Mouse (Mus musculus) thymus, postnatal 10 days (tissue): Measurements from ENCODE around the gene Lrrfip2.
A peak's percentile ranks its signal among the peaks of the same experiment; 100 is the strongest.

Experiments used
- DNase-seq, 2 experiments: peaks; one replicate each; pipeline ENCODE4 v3.0.0; 2021; ENCODE audit warnings: low spot score in 2 of 2

Gene Lrrfip2

DNA sequence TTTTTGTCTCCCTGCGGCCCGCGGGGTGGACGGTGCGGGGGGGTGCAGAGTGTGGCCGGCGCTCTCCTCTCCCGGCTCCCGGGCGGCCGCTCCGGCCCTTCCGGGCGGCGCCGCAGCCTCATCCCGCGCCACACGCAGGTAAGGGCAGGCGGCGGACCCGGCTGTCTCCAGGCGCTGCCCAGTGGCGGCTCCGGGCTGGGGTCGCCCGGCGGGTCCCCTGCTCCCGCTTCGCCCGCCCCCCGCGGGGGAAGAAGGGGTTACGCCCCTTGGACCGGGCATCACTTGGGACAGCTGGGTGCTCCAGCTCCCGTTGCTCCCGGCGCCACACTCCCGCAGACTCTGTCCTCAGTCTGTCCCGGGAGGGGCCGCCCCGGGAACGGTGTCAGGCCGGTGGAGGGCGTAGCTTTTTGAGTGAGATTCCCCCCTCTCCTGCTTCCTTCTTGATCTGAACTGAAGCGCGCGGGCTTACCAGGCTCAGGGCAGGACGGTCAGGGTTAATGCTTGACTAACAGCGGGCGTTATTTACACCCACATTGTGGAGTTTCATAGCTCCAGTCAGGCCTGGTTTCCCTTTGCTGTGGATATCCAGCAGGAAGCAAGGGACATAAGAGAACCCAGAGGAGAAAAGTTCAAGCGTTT lies 979 bp downstream of the Lrrfip2 start:
- DNase-seq: peak; percentile 28 to 35

DNA sequence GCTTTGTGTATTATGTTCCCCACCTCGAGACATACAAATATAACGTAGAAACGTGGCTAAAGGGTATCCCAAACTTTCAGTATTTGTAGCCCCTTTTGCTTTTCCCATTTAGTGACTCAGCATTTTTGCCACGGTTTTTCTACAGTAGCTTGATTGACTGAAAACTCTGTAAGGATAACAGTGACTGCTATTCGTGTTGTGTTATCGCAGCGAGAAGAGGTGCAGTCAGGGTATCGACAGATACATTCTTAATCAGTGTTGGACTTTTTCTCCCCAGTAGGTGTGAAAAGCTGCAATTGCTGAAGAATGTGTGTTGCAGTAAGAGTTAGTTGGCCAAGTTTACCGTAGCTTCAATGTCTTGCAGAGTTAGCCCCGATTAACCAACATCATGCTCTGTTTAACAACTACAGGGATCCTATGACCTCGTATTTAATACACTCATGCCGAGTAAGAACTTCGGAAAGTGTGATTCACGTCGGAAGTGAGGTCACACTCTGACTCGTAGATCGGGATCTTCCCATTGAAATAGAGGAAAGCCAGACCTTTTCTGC lies 1.6 kb downstream of the Lrrfip2 start:
- DNase-seq: no peak

DNA sequence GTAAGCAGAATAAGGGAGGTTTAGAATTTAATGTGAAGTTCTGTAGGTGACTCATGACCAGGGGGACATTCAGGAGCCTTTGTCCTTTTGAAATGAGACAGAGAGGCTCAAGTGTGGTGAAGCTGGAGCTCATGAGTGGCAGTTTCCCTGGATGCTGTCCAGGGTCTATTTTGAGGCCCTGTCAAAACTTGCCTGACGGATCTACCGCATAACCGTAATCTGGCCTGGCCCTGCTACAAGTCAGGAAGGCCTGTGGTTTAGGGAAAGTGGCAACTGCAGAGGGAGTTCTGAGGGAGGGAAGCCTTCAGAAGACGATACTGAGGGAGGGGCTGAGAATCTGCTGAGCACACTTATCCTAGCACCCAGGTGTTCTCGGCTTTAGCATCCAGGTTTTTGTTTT lies 5.1 kb downstream of the Lrrfip2 start:
- no peak for DNase-seq

DNA sequence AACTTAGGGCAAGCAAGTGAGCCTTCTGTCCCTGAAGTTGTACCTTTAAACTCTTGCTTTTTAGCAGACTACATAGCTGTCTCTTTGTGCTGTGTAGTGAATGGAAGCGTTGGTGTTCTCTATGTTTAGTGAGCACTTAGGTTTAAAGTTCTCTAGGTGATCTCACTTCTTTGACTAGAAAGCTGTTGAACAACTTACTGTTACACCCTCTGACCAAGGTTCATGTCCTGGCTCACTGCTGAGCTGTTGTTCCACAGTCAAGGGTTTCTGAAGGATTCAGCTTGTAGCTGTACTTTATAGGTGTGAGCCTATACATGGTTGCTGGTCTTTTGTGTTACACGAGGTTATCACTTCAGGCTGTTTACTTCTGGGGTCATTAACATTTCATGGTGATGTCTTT lies 5.9 kb downstream of the Lrrfip2 start:
- DNase-seq: no peak

DNA sequence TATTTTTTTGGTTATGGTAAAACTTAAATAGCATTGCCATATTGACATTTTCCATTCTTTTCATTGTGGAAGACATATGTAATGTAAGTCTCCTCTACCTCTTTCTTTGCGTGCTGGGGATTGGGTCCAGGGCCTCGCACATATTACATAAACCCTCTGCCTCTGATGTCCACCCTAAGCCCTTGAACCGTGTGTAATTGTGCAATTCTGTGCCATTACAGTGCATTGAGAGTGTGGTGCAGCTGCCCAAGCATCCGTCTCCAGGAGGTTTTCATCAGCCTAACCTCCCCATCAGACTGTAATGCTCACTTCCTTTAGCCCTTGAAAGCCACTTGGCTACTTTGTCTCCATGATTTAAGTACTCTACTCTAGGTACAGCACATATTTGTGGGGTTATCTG lies 7.0 kb downstream of the Lrrfip2 start:
- DNase-seq: no peak

DNA sequence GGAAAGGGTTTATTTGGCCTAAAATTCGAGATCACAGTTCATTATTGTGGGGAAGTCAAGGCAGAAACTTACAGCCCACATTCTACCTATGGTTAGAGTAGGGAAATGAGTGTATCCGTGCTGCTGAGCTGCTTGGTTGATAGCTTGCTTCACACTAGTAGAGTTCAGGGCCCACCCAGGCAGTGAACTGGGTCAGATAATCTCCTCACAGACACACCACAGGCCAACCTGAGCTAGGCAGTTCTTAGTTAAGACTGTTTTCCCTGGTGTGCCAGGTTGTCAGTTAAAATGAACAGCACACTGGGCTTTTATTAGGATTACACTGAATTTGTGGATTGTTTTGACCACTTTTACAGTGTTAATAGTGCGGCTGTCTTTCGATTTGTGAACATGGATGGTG lies 9.3 kb downstream of the Lrrfip2 start:
- DNase-seq: no peak

DNA sequence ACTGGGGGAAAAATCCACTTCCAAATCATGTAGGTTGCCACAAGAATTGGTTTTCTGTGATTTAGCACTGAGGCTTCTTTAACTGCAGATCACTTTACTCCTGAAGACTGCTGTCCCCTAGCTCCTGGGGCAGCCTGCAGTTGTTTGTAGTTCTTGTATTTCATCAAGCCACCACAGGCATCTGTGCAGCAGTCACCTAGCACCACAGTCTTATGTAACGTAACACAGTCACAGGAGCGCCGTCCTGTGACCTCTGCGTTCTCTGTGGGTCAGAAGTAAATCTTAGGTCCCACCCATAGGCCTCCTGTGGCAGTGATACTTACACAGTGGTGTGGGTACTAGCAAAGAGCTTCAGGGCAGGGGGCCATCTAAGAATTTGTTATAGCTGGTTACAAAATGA lies 10.4 kb downstream of the Lrrfip2 start:
- DNase-seq: no peak

DNA sequence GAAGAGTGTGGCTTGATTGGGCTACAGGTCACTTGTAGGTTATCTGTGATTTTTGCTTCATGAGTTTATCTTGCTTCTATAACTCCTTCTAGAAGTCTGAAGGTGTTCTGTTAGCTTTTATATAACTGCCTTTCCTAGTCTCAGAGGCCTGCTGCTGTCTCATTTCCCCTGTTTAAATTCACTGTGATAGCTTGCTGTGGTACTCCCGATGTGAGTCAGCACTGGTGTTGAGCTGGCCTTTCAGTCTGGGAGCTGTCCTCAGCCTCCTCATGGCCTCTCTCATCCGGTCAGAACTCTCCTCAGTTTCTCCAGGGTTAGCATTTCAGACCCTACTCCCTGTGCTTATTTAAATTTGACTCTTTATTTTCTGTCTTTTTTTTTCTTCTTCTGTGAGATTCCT lies 12.7 kb downstream of the Lrrfip2 start:
- DNase-seq: no peak

DNA sequence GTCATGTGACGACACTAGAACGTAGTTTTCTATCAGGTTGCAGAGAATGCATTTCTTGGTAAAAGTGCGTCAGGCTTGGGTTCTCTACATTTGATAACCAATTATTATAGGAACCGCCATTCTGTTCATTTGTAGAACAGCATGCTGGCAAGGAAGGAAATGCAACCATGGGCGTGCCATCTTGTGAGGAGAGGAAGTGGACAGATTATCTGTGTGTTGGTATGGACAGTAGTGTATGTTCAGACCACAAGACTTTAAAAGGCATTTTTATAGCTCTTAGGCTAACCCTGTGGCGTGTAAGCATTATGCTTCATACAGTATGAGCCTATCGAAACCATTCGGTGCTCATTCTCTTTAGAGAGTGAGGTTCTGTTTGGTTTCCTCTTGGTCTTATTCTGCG lies 20.8 kb downstream of the Lrrfip2 start:
- no peak for DNase-seq

DNA sequence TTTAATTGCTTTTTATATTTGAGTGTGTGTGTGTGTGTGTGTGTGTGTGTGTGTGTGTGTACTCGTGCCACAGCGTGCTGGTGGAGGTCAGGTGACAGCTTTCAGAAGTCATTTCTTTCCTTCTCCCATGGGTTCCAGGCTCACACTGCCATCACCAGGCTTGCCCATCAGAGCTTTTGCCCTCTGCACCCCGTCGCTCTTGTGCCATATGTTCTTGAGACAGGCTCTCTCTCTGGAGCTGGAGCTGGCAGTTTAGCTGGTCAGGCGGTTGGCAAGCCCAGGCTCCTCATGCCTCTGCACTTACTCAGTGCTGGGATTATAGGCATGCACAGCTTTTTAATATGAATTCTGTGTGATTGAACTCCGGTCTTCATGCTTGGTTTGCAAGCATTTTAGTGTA lies 25.3 kb downstream of the Lrrfip2 start:
- DNase-seq: no peak

DNA sequence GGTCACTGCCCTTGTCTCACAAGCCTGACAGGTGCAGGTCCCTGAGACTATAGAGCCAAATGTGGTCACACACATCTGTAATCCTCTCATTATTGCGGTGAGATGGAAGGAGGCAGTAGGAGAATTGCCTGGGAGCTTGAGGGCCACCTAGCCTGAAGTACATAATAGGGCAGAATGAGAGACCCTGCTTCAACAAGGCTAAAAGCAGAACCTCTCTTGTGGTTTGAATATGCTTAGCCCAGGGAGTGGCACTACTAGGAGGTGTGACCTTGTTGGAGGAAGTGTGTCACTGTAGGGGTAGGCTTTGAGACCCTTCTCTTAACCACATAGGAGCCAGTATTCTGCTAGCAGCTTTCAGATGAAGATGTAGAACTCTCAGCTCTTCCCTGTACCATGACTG lies 26.0 kb downstream of the Lrrfip2 start:
- no peak for DNase-seq

DNA sequence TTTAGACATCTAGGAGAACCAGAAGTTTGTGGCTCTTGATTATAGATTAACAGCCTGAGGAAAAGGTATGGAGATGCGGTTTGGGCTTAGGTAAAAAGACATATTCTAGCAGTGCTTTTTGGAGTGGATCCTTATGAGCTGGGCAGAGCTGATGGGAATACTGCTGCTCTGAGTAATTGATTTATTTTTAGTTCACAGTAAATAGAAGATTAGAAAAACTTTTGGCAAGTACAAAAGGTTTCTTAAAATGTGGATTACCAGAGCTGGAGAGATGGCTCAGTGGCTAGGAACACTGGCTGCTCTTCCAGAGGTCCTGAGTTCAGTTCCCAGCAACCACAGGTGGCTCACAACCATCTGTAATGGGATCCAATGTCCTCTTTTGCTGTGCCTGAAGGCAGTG lies 27.3 kb downstream of the Lrrfip2 start:
- no peak for DNase-seq

DNA sequence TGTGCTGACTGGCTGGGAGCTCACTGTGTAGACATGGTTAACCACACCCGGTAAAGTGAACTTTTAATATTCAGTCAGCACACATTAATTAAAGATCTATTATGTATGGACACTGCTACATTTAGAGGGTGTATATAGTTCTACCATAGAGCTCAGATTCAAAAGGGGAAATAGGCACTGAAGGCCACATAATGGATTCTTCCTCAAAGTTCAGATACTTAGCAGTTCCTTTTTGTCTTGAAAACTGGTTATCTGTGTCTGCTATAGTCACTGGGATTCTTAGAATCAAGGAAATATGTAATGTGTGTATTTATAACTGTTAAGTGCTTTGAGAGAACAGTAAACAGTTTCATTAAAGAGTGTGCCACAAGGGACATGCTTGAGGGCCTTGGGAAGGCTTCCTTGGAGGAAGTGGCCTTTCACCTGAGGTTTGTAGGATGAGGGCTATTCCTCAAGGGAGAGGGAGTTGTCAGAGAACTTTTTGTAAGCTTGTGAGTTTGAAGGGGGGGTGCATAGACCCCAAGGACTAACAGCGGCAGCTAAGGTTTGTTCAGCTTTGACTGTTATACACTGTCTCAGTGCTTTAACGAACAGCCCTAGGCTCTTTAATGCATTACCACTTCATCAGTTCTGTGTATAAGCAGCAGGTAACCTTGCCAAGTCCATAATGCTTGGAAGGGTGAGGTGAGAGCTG lies 28.3 kb downstream of the Lrrfip2 start:
- DNase-seq: no peak

DNA sequence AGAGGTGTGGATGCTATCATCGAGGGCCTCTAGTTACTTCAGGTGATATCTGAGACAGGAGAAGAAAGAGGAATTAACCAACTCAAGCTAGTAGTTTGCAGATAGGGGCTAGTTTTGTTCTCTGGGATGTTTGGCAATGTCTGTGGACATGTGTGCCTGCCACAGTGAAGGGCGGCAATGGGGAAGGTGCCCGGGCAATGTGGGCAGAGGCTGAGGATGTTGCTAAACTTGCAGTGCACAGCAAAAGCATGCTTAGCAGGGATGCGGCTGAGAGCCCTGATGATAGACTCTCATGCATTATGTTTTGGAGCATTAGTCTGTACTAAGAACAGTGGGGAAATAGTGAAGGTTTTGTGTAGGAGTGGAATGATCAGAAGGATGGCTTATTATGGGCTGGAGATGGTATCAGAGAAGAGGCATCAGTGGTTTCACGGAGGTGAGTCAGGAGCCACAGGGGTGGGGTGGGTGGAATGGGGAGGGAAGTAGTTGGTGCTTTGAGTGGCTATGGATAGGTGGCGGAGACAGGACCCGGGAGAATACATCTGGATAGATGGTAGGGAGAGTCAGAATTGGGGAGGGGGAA lies 28.9 kb downstream of the Lrrfip2 start:
- no peak for DNase-seq

DNA sequence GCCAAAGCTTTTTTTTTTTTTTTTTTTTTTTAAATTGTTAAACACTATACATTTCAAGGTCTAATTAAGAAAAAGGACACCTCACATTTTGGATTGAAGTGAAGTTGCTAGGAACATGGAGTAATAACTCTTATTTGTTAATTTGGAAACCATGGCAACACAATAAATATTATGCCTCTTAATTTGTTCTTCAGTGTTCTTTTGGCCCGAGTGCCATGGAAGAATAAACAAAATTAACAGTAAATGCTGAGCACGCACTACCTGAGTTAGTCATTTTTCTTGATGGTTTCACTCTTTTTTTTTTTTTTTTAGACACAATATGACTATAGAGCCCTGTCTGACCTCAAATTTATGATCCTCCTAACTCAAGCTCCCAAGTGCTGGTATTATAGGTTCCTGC lies 30.6 kb downstream of the Lrrfip2 start:
- no peak for DNase-seq

DNA sequence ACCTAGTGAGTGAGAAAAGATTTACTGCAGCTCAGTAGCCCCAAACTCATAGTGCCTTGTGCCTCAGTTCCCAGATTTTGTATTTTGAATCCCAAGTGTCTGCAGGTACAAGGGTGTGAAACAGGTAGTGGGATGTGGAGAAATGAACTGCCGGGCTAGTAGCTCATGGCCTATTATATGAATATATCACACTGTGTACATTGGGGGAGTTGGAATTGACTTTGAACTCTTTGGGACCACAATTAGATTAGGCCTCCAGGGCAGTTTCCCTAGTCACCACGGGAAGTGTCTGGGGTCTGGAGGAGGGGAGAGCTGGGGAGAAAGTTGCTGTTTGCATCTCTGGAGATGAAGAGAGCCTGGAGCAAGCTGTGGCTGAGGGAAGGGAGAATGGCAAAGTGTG lies 31.0 kb downstream of the Lrrfip2 start:
- DNase-seq: no peak

DNA sequence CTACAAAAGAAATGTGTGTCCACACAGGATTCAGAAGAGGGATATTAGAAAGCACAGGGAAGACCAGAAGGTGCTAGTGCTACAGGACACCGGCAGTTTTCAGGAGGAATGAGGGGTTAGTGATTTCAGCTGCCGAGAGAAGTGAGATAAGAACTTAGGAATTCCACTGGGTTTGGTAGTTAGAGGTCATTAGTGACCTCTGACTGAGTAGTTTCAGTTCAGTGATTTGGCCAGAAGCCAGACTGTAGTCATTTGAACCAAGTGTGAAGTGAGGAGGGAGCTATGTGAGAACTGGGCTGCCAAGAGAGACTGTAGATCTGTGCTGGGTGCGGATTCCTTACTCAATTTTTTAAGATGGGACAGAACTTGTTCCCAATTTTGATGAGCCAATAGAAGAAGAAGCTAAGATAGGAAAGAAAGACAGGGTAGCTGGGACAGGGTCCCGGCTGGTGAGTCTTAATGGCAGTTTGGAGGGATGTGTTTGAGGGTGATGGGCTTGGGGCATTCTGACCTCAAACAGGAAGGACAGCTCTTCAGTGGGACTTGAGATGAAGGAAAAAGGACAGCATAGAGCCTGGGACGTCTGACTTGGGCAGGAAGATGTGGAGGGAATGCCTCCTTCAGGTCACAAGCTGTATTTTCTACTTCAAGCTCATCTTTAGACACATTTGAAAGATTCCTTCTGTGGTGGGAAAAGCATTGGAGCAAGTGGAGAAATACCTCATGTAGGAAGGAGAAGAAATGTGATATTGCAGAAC lies 32.0 kb downstream of the Lrrfip2 start:
- no peak for DNase-seq

DNA sequence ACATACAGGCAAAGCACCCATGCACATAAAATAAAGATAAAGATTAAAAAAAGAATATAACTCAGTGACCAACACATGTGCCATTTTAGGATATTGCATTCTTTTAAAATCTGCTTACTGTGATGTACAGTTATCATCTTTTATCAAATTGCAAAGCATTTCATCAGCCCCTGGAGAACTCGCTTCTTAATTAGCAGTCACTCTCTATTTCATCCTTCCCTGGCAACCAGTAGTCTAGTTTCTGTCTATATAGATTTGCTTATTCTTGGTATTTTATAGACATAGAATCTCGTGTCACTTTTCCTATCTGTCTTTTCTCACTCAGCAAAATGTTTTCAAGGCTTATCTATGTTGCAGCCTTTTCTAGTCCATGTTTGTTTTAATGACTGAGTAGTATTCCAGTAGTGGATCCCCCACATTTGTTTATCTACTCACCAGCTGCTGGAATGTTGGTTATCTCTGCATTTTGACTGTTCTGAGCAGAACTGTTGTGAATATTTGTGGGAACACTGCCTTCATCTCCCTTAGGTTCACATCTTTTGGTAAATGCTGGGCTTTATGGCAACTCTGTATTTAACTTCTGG lies 35.0 kb downstream of the Lrrfip2 start:
- no peak for DNase-seq

DNA sequence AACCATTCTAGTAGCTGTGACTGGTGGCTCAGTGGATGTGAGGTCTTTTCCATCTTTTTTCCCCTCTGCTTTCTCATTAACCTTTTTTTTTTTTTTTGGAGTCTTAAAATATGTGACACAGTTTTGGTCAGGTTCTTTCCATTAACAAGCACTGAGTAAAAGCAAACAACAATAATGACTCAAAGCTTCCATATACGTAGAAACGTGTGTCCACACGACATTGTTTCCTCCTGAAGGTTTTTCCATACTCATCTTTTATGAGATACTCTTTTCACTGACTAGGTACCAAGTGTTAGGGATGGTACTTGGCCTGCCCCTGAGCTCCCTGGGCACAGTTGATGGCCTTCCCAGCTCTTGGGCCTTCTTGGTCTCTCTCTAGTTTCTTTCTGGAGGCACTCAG lies 35.6 kb downstream of the Lrrfip2 start:
- no peak for DNase-seq

DNA sequence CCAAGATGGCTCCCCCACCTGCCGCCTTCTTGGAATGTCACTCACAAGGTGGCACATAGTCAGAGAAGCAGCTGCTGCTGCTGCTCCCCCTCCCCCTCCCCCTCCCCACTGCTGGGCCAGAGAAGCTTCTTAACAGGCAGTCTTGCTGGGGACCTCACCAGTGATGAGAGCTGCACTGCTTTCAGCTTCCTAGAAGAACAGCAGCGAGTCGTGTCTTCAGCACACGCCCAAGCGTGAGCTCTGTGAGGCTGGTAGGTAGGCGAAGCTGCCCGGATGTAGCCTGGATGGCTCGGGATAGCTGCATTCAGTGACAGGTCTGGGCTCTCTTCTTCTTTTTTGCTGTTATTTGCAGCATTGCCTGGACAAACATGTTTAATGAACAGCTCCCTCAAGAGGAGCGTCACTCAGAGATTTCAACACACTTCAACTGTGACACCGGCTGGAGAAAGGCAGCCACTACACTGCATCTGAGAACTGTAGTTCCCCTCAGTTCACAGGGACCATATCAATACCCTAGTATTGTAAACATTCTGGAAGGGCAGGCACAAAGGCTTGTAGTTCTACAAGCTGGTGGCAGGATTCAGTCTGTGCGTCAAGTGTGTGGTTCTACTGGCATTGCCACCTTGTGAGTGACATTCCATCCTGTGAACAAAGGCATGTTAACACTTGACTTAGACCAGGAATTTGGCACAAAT lies 38.5 kb downstream of the Lrrfip2 start:
- no peak for DNase-seq

DNA sequence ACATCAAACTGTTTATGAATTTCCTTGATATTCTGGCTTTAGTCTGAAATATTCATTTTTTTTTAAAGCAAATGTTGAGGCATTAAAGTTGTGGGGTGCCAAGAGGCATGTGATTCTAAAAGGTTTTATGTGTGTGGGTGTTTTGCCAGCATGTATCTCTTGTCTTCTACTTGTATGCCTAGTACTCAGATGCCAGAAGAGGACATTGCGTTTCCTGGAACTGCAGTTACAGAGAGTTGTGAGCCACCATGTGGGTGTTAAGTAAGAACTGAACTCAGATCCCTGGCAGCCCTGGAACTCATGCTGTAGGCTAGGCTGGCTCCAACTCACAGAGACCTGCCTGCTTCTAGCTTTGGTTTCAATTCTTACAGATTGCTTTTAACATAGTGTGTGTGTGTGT lies 42.2 kb downstream of the Lrrfip2 start:
- no peak for DNase-seq

DNA sequence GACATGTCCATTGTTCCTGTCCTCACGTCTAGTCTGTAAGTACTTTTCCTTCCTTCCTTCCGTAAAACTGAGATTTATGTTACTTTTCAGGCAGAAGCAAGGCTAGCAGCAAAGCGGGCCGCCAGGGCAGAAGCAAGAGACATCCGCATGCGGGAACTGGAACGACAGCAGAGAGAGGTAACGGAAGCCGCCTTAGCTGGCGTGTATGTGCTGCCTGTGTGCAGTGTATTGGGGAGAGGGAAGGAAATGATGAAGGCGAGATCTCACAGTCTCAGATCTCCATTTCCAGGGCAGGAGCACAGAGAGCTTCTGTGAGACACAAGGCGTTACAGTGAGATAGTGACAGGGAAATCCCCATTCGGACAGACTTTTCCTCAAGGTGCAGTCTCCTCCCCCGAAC lies 43.8 kb downstream of the Lrrfip2 start:
- no peak for DNase-seq
